Mouse (Mus musculus): Measurements from ENCODE around the gene Mrto4. TPM values are rescaled to one million over a fixed set of nuclear protein-coding genes. Genes with fewer than 3 reads are reported as not detected.

Gene Mrto4
- polyA plus RNA-seq (2017; shearing (Covaris generic)): 95.7 TPM

GRCm38 (mm10) chr4:139351931-139352711 is at the start of gene Mrto4, which contains the start of the genes Emc1 and Ubr4:
TSS of gene Mrto4 (minus strand) at chr4:139352576.
TSS of gene Emc1 (plus strand) at chr4:139352587.
TSS of gene Ubr4 (plus strand) at chr4:139352609.

GRCm38 (mm10) chr4:139310171-139310898 is 42.0 kb downstream of the Mrto4 start, which contains the start of the genes Pqlc2 and Akr7a5:
TSS of gene Pqlc2 (minus strand) at chr4:139310708.
TSS of gene Akr7a5 (plus strand) at chr4:139310744.

Other genes with a start within 250 kb of the Mrto4 start
- 438 TPM for gene Minos1, start 221.5 kb downstream of the Mrto4 start, polyA plus RNA-seq (2017; shearing (Covaris generic))
- gene Capzb, start 159.7 kb downstream of the Mrto4 start, polyA plus RNA-seq (2017; shearing (Covaris generic)): 710 TPM
- 12.6 TPM for gene Pqlc2, start 41.9 kb downstream of the Mrto4 start, polyA plus RNA-seq (2017; shearing (Covaris generic))
- gene Akr7a5, start 41.8 kb downstream of the Mrto4 start, polyA plus RNA-seq (2017; shearing (Covaris generic)): 7.7 TPM
- gene Emc1, start within 50 bp of the Mrto4 start, polyA plus RNA-seq (2017; shearing (Covaris generic)): 67.7 TPM
- gene Ubr4, start within 50 bp of the Mrto4 start, polyA plus RNA-seq (2017; shearing (Covaris generic)): 52.8 TPM
- gene Iffo2, start 178.0 kb upstream of the Mrto4 start, polyA plus RNA-seq (2017; shearing (Covaris generic)): 1.8 TPM

Data from CD4-positive, CD25-positive, alpha-beta regulatory T cell, adult 9 weeks (primary cell).